Mouse (Mus musculus) heart, embryonic 15.5 days (tissue): ENCODE measurements at regions not wholly inside any gene's neighbourhood (a gene's known extent, or its start where the extent isn't known, plus 50 kb on each side); places are given as distances from the start of the nearest gene placed in this dataset.

Source experiments
- ATAC-seq: fragments of 200-750 bp; cut with Nextera tagmentation; replicated peaks from 2 replicates; pipeline ENCODE4 v1.8.0; 2017; ENCODE audit warnings: low read depth, moderate TSS enrichment; ENCODE audit not compliant: insufficient number of reproducible peaks, insufficient read depth, low FRiP score
- H3K27ac ChIP-seq: fragments of 300-500 bp; sonication (generic); 2 replicates; pipeline ENCODE4 v1.5.1; 2015; ENCODE audit warnings: mild to moderate bottlenecking, inconsistent platforms
- H3K27me3 ChIP-seq: fragments of 300-500 bp; sonication (generic); 2 replicates; pipeline ENCODE4 v1.6.1; 2015; ENCODE audit warnings: inconsistent platforms
- H3K36me3 ChIP-seq: fragments of 300-500 bp; sonication (generic); 2 replicates; pipeline ENCODE4 v1.6.1; 2015; ENCODE audit warnings: mild to moderate bottlenecking, inconsistent platforms
- H3K4me1 ChIP-seq: fragments of 300-500 bp; sonication (generic); replicated peaks from 2 replicates; pipeline ENCODE4 v1.6.1; 2015; ENCODE audit warnings: inconsistent platforms
- H3K4me2 ChIP-seq: fragments of 300-500 bp; sonication (generic); 2 replicates; pipeline ENCODE4 v1.6.1; 2015; ENCODE audit warnings: inconsistent platforms, mild to moderate bottlenecking, moderate library complexity
- H3K4me3 ChIP-seq: fragments of 300-500 bp; sonication (generic); 2 replicates; pipeline ENCODE4 v1.5.1; 2015; ENCODE audit warnings: mild to moderate bottlenecking, inconsistent platforms
- H3K9ac ChIP-seq: fragments of 300-500 bp; sonication (generic); 2 replicates; pipeline ENCODE4 v1.6.1; 2015; ENCODE audit warnings: mild to moderate bottlenecking, inconsistent platforms
- H3K9me3 ChIP-seq: fragments of 300-500 bp; sonication (generic); replicated peaks from 2 replicates; pipeline ENCODE4 v1.6.1; 2016; ENCODE audit warnings: inconsistent platforms
- WGBS: fragments of 180-500 bp; shearing (Covaris S2); methylation state at CpG from one replicate; pipeline ENCODE4 v1.1.7; 2015; ENCODE audit warnings: mixed read lengths; 5-methylcytosine and 5-hydroxymethylcytosine counted together

DNA sequence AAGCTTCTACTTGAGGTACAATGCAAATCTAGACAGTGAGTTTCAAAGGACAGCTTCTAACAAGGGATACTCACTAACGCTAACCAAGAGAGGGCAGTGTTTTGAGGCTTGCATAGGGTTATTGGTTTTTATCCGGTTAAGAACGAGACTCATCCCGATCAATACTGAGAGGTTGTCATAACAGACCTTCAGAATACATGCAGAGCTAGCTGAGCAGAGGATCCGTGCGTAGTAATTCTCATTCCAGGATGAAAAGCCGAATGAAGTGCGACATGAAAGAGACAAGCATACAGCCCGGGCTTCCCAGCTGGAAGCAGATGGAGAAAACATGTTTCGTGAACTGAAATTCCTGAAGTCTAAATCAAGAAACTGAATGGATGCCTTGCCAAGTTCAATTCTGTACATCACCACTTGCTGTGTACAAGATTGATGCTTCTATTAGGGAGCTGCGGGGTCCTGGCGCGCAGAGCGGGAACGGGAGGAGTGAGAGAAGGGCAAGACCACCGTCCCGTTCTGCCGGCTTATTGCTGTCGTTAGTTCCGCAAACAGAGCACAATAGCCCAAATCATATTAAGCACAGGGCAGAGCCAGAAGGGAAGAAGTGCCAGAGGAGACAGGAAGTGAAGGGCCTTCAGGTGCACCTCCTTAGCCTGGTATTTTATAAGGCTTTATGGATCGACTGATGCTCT lies 65.4 kb upstream of the Tes start:
- no peaks in the 10 kb centered on the region for H3K36me3 ChIP-seq
- ATAC-seq, result no peak
- no peak overlapping the region for H3K27ac ChIP-seq
- H3K4me3 ChIP-seq, result no peak overlapping the region
- 75% methylated on average over 21 of the region's 21 CpGs for whole genome bisulfite sequencing
- H3K4me1 ChIP-seq, result no peaks in the 10 kb centered on the region
- no peak overlapping the region for H3K4me2 ChIP-seq
- H3K9me3 ChIP-seq, result no peaks in the 10 kb centered on the region
- no peak overlapping the region for H3K9ac ChIP-seq
- peaks cover 6% of the 10 kb centered on the region for H3K27me3 ChIP-seq

DNA sequence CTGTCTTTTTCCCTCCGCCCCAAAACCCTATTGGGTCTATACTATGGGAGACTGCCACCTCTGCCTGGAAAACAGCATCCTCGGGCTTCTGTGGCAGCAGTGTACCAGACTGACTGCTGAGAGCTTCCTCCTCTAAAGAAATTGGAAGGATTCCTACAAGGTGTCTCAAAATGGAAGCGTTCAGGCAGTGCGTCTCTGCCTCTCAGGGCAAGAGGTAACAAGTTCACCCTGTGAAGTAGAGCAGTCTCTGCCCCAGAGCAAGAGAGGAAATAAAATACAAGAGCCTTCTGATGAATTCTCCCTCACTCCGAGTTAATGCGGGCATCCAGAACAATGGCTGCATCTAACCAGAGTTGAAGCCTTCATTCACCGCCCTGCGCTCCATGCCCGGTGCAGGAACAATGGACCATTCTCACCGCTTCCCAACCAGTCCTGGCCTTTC lies 69.4 kb upstream of the Tes start:
- Histone ChIP-seq H3K9ac (no peak overlapping the region), H3K27ac (no peak overlapping the region), H3K36me3 (no peaks in the 10 kb centered on the region), H3K4me2 (no peak overlapping the region), H3K4me3 (no peak overlapping the region), H3K9me3 (no peaks in the 10 kb centered on the region), H3K4me1 (no peaks in the 10 kb centered on the region), H3K27me3 (peaks cover 6% of the 10 kb centered on the region)
- 49% methylated on average over 10 of the region's 10 CpGs for WGBS
- ATAC-seq, result no peak

DNA sequence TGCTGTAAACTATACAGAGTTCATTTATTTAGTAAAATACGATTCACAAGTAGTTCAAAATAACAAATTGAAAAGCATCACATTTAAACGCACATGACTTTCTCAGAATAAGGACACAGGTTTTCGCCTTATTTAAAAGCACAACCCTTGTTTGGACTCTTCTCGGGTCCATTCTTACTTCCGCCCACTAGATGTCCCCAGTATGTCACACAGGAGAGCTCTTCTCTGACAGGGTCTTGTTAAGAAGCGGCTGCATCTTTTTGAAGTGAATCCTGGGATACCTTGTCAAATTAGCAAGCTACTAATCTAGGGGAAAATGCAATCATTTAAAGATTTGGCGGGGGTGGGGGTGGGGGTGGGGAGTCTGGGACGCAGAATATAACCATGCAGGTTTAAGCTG lies 70.2 kb upstream of the Tes start:
- H3K4me2 ChIP-seq, result no peak overlapping the region
- no peaks in the 10 kb centered on the region for H3K4me1 ChIP-seq
- H3K9ac ChIP-seq, result no peak overlapping the region
- H3K4me3 ChIP-seq, result no peak overlapping the region
- ATAC-seq, result no peak
- WGBS, result 10% methylated on average over 8 of the region's 8 CpGs
- H3K36me3 ChIP-seq, result no peaks in the 10 kb centered on the region
- H3K9me3 ChIP-seq, result no peaks in the 10 kb centered on the region
- peaks cover 6% of the 10 kb centered on the region for H3K27me3 ChIP-seq
- H3K27ac ChIP-seq, result no peak overlapping the region

DNA sequence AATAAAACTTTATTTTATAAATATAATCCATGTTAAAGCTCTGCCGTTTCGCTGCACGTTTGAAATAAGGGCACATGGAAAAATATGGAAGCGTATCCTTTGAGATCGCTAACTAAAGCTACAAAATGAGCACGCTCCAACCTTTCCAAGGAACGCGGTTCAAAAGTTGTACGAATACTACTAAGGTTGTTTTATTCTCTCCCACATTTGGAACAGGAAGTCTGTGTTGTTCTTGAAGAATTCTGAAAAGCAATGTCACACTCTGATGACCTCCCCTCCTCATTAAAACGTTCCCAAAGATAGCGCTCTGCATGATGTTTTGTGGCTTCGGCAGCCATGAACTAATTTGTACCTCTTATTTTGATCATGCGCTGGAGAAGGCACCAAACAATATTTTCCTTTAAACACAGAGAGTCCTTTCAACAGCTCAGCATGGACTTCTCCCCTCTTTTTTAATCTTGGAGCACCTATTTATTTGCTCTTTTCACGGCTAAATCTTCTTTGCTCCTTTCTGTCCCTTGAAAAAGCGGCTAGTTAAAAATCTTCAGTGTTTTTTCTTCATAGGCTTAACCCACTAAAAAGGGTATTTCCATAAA lies 72.9 kb upstream of the Tes start:
- ATAC-seq, result no peak
- Histone ChIP-seq H3K9ac (no peak overlapping the region), H3K27me3 (peaks cover 6% of the 10 kb centered on the region), H3K4me3 (no peak overlapping the region), H3K4me2 (no peak overlapping the region), H3K27ac (no peak overlapping the region), H3K4me1 (no peaks in the 10 kb centered on the region), H3K9me3 (no peaks in the 10 kb centered on the region), H3K36me3 (no peaks in the 10 kb centered on the region)
- 71% methylated on average over 15 of the region's 15 CpGs for WGBS

DNA sequence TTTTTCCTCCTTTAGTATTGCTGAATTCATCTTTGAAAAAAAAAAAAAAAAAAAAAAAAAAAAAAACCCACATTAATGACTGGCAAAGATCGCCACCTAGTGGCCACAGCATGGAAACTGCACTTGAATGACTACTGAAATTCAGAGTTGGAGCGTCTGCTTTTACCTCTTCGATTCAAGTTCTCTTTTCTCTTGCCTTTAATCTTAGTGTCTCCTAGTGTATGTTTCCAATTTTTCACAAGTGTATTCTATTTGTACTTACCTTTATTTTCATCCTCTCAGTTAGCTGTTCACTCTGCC lies 79.9 kb upstream of the Tfec start:
- Histone ChIP-seq H3K9me3 (no peaks in the 10 kb centered on the region), H3K4me3 (no peak overlapping the region), H3K36me3 (no peaks in the 10 kb centered on the region), H3K27ac (no peak overlapping the region), H3K27me3 (no peaks in the 10 kb centered on the region), H3K4me2 (no peak overlapping the region), H3K9ac (no peak overlapping the region), H3K4me1 (no peaks in the 10 kb centered on the region)
- no peak for ATAC-seq
- WGBS, result 29% methylated on average over 3 of the region's 3 CpGs

DNA sequence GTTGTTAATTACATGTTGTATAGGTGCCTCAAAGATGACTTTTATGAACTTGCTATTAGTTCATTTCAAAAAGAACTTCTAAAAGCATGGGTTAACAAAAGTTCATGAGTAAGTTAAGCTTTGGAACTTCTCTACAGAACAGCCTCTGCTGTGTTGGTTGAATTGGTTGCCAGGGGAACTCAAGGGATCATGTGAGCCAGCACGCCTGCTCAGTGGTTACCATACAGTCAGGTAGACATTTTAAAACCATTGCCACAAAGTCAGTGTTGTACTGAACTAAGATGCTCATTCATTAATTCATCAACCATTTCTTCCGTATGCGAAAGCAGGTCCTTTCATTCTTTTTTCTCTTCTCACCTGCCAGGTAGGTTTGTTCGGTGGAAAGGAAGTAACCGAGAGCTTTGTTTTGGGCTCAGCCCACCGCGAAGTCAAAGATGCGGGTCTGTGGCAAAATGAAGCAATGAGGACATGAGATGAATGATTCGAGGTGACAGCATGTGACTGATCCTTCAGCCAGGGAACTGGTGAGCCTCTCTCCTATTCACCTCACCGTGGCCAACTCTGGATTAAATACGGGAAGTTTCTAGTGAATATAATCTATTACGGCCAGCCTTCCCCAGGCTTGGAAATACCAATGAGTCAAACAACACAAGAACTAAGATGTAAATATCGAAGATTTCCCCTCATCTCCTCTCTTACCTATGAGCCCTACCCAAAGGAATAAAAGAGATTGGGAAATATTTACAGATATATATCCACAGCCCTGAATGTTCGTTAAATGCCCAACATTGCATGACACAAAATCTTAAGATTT lies 79.4 kb upstream of the Tfec start:
- no peaks in the 10 kb centered on the region for H3K9me3 ChIP-seq
- no peaks in the 10 kb centered on the region for H3K4me1 ChIP-seq
- no peak overlapping the region for H3K27ac ChIP-seq
- whole genome bisulfite sequencing, result 65% methylated on average over 14 of the region's 14 CpGs
- H3K4me3 ChIP-seq, result no peak overlapping the region
- no peak for ATAC-seq
- H3K36me3 ChIP-seq, result no peaks in the 10 kb centered on the region
- no peak overlapping the region for H3K9ac ChIP-seq
- H3K27me3 ChIP-seq, result no peaks in the 10 kb centered on the region
- no peak overlapping the region for H3K4me2 ChIP-seq

DNA sequence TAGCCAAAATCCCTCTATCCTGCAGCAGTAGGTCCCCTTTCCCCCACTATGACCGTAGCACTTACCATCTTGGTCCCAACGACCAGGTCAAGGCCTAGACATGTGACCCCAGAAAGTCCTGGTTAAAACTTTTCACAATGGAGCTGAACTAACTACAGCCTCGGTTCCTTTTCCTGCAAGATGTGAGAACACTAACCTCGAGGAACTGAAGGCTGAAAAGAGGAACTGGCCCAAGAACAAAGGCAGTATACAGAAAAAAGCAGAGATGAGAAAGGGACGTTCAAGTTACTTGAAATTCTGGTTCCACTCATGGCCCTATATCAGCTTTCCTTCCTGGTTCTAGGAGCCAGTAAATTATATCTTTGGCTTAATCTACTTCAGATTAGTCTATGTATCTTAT lies 67.4 kb upstream of the Tfec start:
- no peak overlapping the region for H3K4me2 ChIP-seq
- H3K36me3 ChIP-seq, result no peaks in the 10 kb centered on the region
- whole genome bisulfite sequencing, result 66% methylated on average over 5 of the region's 5 CpGs
- no peak for ATAC-seq
- no peaks in the 10 kb centered on the region for H3K4me1 ChIP-seq
- H3K27me3 ChIP-seq, result no peaks in the 10 kb centered on the region
- no peak overlapping the region for H3K9ac ChIP-seq
- H3K27ac ChIP-seq, result no peak overlapping the region
- no peak overlapping the region for H3K4me3 ChIP-seq
- no peaks in the 10 kb centered on the region for H3K9me3 ChIP-seq

DNA sequence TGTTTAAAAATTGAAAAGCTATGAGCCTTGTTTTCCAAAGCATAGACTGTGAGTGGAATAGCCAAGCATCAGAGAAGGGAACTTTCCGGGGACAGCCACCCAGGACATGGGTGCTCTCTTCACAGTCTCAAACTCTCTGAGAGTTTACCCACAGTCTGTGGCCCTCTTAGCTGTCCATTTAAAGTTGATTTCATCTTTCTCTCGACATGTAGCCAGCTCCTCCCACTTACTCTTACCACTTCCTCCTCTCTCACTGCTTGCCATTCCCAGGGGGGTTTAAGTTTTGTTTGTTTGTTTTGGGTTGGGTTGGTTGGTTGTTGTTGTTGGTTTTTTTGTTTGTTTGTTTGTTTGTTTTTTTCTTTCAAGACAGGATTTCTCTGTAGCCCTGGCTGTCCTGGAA lies 66.1 kb upstream of the Tfec start:
- Histone ChIP-seq H3K27ac (no peak overlapping the region), H3K4me3 (no peak overlapping the region), H3K9me3 (no peaks in the 10 kb centered on the region), H3K9ac (no peak overlapping the region), H3K4me2 (no peak overlapping the region), H3K4me1 (no peaks in the 10 kb centered on the region), H3K36me3 (no peaks in the 10 kb centered on the region), H3K27me3 (no peaks in the 10 kb centered on the region)
- WGBS, result 64% methylated on average over 2 of the region's 2 CpGs
- ATAC-seq, result no peak

DNA sequence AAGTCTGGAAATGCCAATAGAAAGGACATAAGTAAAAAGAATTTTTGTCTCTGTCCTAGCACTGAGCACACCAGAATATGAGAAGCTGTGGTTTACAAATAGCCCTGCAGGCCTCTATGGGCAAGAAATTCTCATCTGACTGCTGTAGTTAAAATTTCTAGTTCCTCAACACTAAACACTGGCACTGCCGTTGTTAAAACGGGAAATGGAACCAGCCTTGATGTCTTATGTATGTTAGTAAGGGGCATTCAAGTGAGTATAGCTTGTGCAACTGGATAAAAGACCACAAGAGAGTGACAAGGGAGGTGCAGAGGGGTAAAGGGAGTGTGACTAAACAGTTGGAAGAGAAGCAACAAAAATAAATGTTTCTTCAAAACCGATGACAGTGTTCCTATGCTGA lies 65.7 kb upstream of the Tfec start:
- H3K27me3 ChIP-seq, result no peaks in the 10 kb centered on the region
- H3K9ac ChIP-seq, result no peak overlapping the region
- H3K27ac ChIP-seq, result no peak overlapping the region
- H3K4me3 ChIP-seq, result no peak overlapping the region
- no peak for ATAC-seq
- no peaks in the 10 kb centered on the region for H3K9me3 ChIP-seq
- no peaks in the 10 kb centered on the region for H3K4me1 ChIP-seq
- no peak overlapping the region for H3K4me2 ChIP-seq
- 59% methylated on average over 3 of the region's 3 CpGs for WGBS
- no peaks in the 10 kb centered on the region for H3K36me3 ChIP-seq

DNA sequence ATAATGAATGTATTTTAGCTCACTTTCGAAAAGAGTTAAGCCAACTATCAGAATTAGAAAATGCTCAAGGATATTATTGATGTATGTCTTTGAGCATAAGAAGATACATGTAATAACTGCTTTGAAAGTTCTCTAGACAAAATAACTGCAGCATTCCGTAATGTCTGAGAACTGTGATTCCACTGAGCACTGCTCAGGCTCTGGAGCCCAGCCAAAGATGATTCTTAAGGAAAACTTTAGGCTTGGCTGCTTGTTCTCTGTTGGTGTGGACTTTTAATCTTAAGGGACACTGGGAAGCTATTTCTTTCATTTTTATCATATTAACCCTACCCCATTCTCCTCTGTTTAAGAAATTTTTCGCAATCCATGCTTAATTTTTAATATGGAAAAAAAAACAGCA lies 59.9 kb upstream of the Tfec start:
- Histone ChIP-seq H3K36me3 (no peaks in the 10 kb centered on the region), H3K4me1 (no peaks in the 10 kb centered on the region), H3K4me3 (no peak overlapping the region), H3K4me2 (no peak overlapping the region), H3K9ac (no peak overlapping the region), H3K9me3 (no peaks in the 10 kb centered on the region), H3K27me3 (no peaks in the 10 kb centered on the region), H3K27ac (0 out of 2 replicates have a peak overlapping the region, but pooled peaks have one; percentile 5)
- 54% methylated on average over 3 of the region's 3 CpGs for WGBS
- no peak for ATAC-seq

DNA sequence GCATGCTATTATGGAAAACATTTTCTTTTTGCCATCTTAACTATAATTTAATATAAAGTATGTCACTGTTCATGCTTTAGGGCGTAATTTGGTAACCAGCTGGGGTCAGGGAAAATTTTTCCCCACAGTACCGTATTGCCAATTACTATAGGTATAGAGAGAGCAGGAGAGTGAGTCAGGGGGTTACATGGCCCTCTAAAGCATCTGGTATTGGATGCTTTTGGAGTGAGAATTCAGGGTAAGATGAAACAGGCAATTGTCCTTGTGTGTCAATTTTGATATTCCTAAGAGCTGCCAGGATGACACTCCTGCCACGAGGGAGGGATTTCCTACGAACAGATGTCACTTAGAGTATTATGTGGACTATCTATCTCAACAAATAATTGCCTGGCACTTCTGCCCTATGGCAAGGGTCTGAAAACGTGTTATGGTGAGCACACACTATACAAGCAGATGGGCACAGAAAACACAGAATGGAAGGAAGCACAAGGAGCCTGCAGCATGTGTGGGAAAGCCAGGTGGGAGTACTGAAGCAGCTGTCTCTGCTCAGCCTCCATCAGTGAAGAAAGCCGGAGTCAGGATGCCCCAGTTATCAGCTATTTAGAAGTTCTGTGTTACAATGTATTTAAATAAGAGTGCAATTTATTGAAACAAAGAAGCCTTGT lies 58.7 kb upstream of the Tfec start:
- WGBS, result 66% methylated on average over 6 of the region's 6 CpGs
- Histone ChIP-seq H3K4me1 (no peaks in the 10 kb centered on the region), H3K9ac (no peak overlapping the region), H3K9me3 (no peaks in the 10 kb centered on the region), H3K4me3 (no peak overlapping the region), H3K27me3 (no peaks in the 10 kb centered on the region), H3K27ac (0 out of 2 replicates have a peak overlapping the region, but pooled peaks have one; percentile 5), H3K36me3 (no peaks in the 10 kb centered on the region), H3K4me2 (no peak overlapping the region)
- ATAC-seq, result no peak
